Mouse (Mus musculus): ENCODE results near the gene Xaf1. TPM values are rescaled to one million over a fixed set of nuclear protein-coding genes. Genes with fewer than 3 reads are reported as not detected.
A peak's percentile ranks its signal among the peaks of the same experiment; 100 is the strongest.

Gene Xaf1
- polyA plus RNA-seq, 1 experiment, result not detected

GRCm38 (mm10) chr11:72344486-72344885 lies 43.1 kb downstream of the Xaf1 start:
- WGBS, result 93% methylated on average over 11 of the region's 11 CpGs

DNA sequence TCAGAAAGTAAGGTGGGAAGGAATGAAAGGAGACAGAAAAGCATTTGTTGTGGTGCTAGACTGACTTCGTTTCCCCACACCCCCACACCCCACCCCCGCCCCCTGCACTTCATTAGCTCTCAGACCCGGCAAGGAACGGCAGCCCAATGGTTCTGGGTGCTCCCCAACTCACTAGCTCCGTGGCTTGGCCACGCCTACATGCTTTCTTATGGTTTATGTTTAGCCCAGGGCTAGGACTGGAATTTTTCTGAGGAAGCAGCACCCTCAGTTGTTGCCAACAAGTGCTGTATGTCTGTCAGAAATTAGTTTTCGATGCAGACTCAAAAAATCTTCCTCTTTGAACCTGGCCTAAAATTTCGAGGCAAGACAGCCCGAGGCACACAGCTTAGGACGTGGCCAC lies 47.1 kb downstream of the Xaf1 start:
- WGBS, result 62% methylated on average over 10 of the region's 10 CpGs
- H3K4me1 ChIP-seq (ENCODE audit: control insufficient read depth, insufficient read depth, low read length), result peaks cover 3% of the 10 kb centered on the region; the same call in 1 of the 2 replicates
- TF ChIP-seq POLR2A (IDR thresholded peaks at IDR 0.05; ENCODE audit: insufficient read depth, low read depth, low read length), result no peak
- no peak for TF ChIP-seq CTCF (IDR thresholded peaks at IDR 0.05; ENCODE audit: insufficient read depth, low read depth, low read length)
- no peak overlapping the region for H3K4me3 ChIP-seq (ENCODE audit: insufficient read depth, low read depth, low read length)
- no peak overlapping the region for H3K27ac ChIP-seq (ENCODE audit: insufficient read depth, low read depth, low read length)

More at GRCm38 (mm10) chr11:72344486-72344885, 43.1 kb downstream of the Xaf1 start:
- Histone ChIP-seq H3K4me1 (ENCODE audit: control insufficient read depth, insufficient read depth, low read length) (peaks cover 3% of the 10 kb centered on the region; the same call in 1 of the 2 replicates), H3K4me3 (ENCODE audit: insufficient read depth, low read depth, low read length) (no peak overlapping the region), H3K27ac (ENCODE audit: insufficient read depth, low read depth, low read length) (no peak overlapping the region)
- no peak for TF ChIP-seq POLR2A (IDR thresholded peaks at IDR 0.05; ENCODE audit: insufficient read depth, low read depth, low read length)
- TF ChIP-seq CTCF (IDR thresholded peaks at IDR 0.05; ENCODE audit: insufficient read depth, low read depth, low read length), result no peak

DNA sequence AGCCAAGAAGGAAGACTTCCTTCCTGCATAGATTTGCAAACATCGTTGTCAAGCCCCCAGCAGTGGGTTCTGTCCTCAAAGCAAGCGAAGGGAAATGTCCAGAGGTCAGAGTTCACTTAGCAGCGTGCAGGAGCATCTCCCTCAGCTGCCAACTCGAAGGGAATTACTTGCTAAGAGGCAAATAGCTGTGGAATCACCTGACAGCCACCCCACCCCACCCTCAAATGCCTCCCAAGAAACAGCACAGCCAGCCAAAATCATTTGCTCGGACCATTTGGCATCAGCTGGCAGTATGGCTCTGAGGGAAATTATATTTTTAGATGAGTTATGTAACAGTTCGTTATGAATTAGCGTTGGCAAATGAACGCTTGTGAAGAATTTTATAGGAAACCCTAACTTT lies 47.6 kb downstream of the Xaf1 start:
- Histone ChIP-seq H3K4me3 (ENCODE audit: insufficient read depth, low read depth, low read length) (no peak overlapping the region), H3K27ac (ENCODE audit: insufficient read depth, low read depth, low read length) (no peak overlapping the region), H3K4me1 (ENCODE audit: control insufficient read depth, insufficient read depth, low read length) (peaks cover 3% of the 10 kb centered on the region; the same call in 1 of the 2 replicates)
- TF ChIP-seq POLR2A (IDR thresholded peaks at IDR 0.05; ENCODE audit: insufficient read depth, low read depth, low read length), result no peak
- TF ChIP-seq CTCF (IDR thresholded peaks at IDR 0.05; ENCODE audit: insufficient read depth, low read depth, low read length), result no peak
- 66% methylated on average over 8 of the region's 8 CpGs for WGBS

GRCm38 (mm10) chr11:72349652-72350051 lies 48.2 kb downstream of the Xaf1 start:
- no peak for TF ChIP-seq POLR2A (IDR thresholded peaks at IDR 0.05; ENCODE audit: insufficient read depth, low read depth, low read length)
- no peak overlapping the region for H3K27ac ChIP-seq (ENCODE audit: insufficient read depth, low read depth, low read length)
- H3K4me3 ChIP-seq (ENCODE audit: insufficient read depth, low read depth, low read length), result no peak overlapping the region
- H3K4me1 ChIP-seq (ENCODE audit: control insufficient read depth, insufficient read depth, low read length), result peaks cover 3% of the 10 kb centered on the region; the same call in 1 of the 2 replicates
- WGBS, result 82% methylated on average over 4 of the region's 4 CpGs

DNA sequence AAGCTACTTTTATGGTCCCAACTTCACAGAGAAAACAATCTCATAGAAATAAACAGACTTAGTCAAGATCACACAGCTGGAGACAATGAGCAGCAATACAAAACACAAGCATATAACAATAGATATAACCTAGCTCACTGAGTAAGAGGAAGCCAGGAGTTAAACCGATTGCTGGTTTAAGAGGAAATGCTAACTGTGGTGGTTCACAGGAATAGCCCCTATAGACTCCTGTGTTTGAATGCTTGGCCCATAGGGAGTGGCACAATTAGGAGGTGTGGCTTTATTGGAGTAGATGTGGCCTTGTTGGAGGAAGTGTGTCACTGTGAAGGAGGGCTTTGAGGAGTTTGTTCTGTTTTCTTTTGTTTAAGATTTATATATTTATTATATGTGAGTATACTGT lies 50.8 kb downstream of the Xaf1 start:
- Histone ChIP-seq H3K4me3 (ENCODE audit: insufficient read depth, low read depth, low read length) (no peak overlapping the region), H3K4me1 (ENCODE audit: control insufficient read depth, insufficient read depth, low read length) (peaks cover 7% of the 10 kb centered on the region; the same call in 1 of the 2 replicates), H3K27ac (ENCODE audit: insufficient read depth, low read depth, low read length) (no peak overlapping the region)
- TF ChIP-seq POLR2A (IDR thresholded peaks at IDR 0.05; ENCODE audit: insufficient read depth, low read depth, low read length) (no peak), CTCF (IDR thresholded peaks at IDR 0.05; ENCODE audit: insufficient read depth, low read depth, low read length) (no peak)
- 89% methylated on average over 1 of the region's 1 CpGs for WGBS

DNA sequence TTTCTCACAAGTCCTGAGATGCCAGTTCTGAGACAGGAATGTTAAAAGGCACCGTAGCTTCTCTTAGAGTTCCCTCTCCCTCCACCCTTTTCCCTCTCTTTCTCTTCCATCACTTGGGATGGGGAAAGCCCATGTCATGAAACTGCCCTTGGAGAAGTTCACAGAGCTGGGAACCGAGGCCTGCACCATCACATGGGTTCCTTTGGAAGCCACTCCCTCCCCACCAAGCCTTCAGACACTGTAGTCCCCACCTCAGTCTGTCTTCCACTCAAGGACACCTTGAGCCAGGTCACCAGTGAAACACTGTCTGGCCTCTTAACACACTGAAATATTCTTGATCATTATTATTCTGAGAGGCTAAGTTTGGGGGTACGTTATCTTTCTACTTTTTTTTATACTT lies 51.8 kb downstream of the Xaf1 start:
- H3K4me3 ChIP-seq (ENCODE audit: insufficient read depth, low read depth, low read length), result no peak overlapping the region
- 82% methylated on average over 3 of the region's 3 CpGs for WGBS
- H3K4me1 ChIP-seq (ENCODE audit: control insufficient read depth, insufficient read depth, low read length), result peaks cover 7% of the 10 kb centered on the region; the same call in 1 of the 2 replicates
- TF ChIP-seq POLR2A (IDR thresholded peaks at IDR 0.05; ENCODE audit: insufficient read depth, low read depth, low read length) (no peak), CTCF (IDR thresholded peaks at IDR 0.05; ENCODE audit: insufficient read depth, low read depth, low read length) (no peak)
- no peak overlapping the region for H3K27ac ChIP-seq (ENCODE audit: insufficient read depth, low read depth, low read length)

- TF ChIP-seq POLR2A (IDR thresholded peaks at IDR 0.05; ENCODE audit: insufficient read depth, low read depth, low read length) (no peak), CTCF (IDR thresholded peaks at IDR 0.05; ENCODE audit: insufficient read depth, low read depth, low read length) (peak; percentile 58)
- WGBS, result 33% methylated on average over 20 of the region's 20 CpGs
- peaks cover 4% of the 10 kb centered on the region; the same call in 1 of the 2 replicates for H3K4me1 ChIP-seq (ENCODE audit: control insufficient read depth, insufficient read depth, low read length)
These were observed 53.7 kb downstream of the Xaf1 start for GRCm38 (mm10) chr11:72354971-72355728.

DNA sequence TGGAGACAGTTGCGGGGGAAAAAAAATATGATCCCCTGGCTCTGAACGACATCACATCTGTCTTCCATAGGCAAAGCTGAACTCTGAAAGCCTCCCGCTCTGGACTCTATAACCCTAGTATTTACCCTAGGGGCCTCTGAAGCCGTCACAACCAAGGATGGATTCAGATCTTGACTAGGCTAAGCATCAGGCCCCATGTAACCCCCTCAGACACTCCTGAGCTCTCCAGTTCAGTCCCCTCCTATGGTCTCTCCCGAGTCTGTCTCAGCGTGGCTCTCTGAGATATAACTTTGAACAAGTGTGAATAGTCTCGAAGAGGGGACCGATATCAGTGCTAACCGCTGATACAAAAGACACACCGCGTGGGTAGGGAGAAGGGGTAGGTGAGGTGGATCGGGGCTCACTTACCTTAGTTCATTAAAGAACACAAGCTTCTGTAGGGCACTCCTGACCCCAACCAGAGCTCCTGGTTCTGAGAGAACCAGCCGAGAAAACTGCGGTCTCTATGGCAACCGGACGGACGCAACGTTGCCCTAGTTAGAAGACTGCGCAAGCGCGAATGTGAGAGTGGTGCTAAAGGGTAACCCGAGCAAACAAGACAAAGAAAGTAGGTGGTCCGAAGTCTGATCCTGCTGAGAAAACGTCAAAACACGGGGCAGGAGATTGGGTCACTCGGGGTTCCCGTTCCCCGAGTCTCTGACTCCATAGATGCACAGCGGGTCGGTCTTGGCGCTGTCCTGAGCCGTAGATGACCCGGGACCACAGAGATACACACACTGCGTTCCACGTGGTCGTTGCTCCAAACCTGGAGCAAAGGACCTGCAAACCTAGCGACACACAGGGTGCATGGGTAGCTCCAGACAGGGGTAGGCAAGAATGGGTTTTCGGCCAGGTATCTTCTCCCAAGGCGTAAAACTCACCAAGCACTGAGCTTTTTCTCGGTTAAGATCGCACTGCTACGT lies 60.2 kb downstream of the Xaf1 start:
- 7% methylated on average over 42 of the region's 42 CpGs for WGBS
- TF ChIP-seq CTCF (IDR thresholded peaks at IDR 0.05; ENCODE audit: insufficient read depth, low read depth, low read length), result no peak
- no peak for TF ChIP-seq POLR2A (IDR thresholded peaks at IDR 0.05; ENCODE audit: insufficient read depth, low read depth, low read length)
- Histone ChIP-seq H3K4me3 (ENCODE audit: insufficient read depth, low read depth, low read length) (peak overlapping the region; percentile 55), H3K4me1 (ENCODE audit: control insufficient read depth, insufficient read depth, low read length) (peaks cover 4% of the 10 kb centered on the region), H3K27ac (ENCODE audit: insufficient read depth, low read depth, low read length) (no peak overlapping the region)

More at GRCm38 (mm10) chr11:72354971-72355728, 53.7 kb downstream of the Xaf1 start:
- H3K27ac ChIP-seq (ENCODE audit: insufficient read depth, low read depth, low read length), result no peak overlapping the region
- no peak overlapping the region for H3K4me3 ChIP-seq (ENCODE audit: insufficient read depth, low read depth, low read length)

Data from olfactory bulb, adult 2 months (tissue).